Mouse (Mus musculus) midbrain, embryonic 11.5 days (tissue): ENCODE measurements at regions not wholly inside any gene's neighbourhood (a gene's known extent, or its start where the extent isn't known, plus 50 kb on each side); places are given as distances from the start of the nearest gene placed in this dataset.

Source experiments
- ATAC-seq: fragments of 200-750 bp; cut with Nextera tagmentation; 2 replicates; pipeline ENCODE4 v1.8.0; 2017; ENCODE audit warnings: moderate TSS enrichment, moderate library complexity; ENCODE audit not compliant: low FRiP score
- DNase-seq: peaks from one replicate; pipeline ENCODE4 v3.0.0; 2015; ENCODE audit warnings: low spot score; ENCODE audit errors: missing footprints
- H3K27ac ChIP-seq: fragments of 300-500 bp; sonication (generic); 2 replicates; pipeline ENCODE4 v1.5.1; 2014; ENCODE audit warnings: low read depth, low read length
- H3K27me3 ChIP-seq: fragments of 300-500 bp; sonication (generic); 2 replicates; pipeline ENCODE4 v1.6.1; 2014; ENCODE audit warnings: mild to moderate bottlenecking, low read length, moderate library complexity, mixed read lengths; ENCODE audit not compliant: control insufficient read depth, insufficient read depth
- H3K36me3 ChIP-seq: fragments of 300-500 bp; sonication (generic); 2 replicates; pipeline ENCODE4 v1.6.1; 2014; ENCODE audit warnings: mild to moderate bottlenecking, low read length, moderate library complexity, mixed read lengths; ENCODE audit not compliant: control insufficient read depth, insufficient read depth
- H3K4me1 ChIP-seq: fragments of 300-500 bp; sonication (generic); 2 replicates; pipeline ENCODE4 v1.6.1; 2014; ENCODE audit warnings: low read length; ENCODE audit not compliant: control insufficient read depth, insufficient read depth
- H3K4me2 ChIP-seq: fragments of 300-500 bp; sonication (generic); 2 replicates; pipeline ENCODE4 v1.6.1; 2014; ENCODE audit warnings: mild to moderate bottlenecking, moderate library complexity
- H3K4me3 ChIP-seq: fragments of 300-500 bp; sonication (generic); 2 replicates; pipeline ENCODE4 v1.5.1; 2014; ENCODE audit warnings: low read depth, low read length
- H3K9ac ChIP-seq: fragments of 300-500 bp; sonication (generic); 2 replicates; pipeline ENCODE4 v1.6.1; 2014; ENCODE audit warnings: low read length
- H3K9me3 ChIP-seq: fragments of 300-500 bp; sonication (generic); 2 replicates; pipeline ENCODE4 v1.6.1; 2016; ENCODE audit warnings: low read length; ENCODE audit not compliant: control insufficient read depth
- WGBS: fragments of 180-500 bp; shearing (Covaris S2); extraction: QIAGEN DNeasy Blood & Tissue Kit; methylation state at CpG from one replicate; pipeline ENCODE4 v1.1.7; 2014; 5-methylcytosine and 5-hydroxymethylcytosine counted together

GRCm38 (mm10) chr11:84729189-84729588 is 90.1 kb downstream of the Mrm1 start:
- ATAC-seq (no peak), DNase-seq (peak; percentile 90)
- no peak overlapping the region for H3K9ac ChIP-seq
- H3K36me3 ChIP-seq = no peaks in the 10 kb centered on the region
- H3K27me3 ChIP-seq = no peaks in the 10 kb centered on the region; the same call in 1 of the 2 replicates
- no peak overlapping the region for H3K4me2 ChIP-seq
- peaks cover 7% of the 10 kb centered on the region for H3K4me1 ChIP-seq
- no peak overlapping the region for H3K27ac ChIP-seq
- WGBS = 10% methylated on average over 2 of the region's 2 CpGs
- no peaks in the 10 kb centered on the region for H3K9me3 ChIP-seq
- H3K4me3 ChIP-seq = no peak overlapping the region

- Histone ChIP-seq H3K9me3 (no peaks in the 10 kb centered on the region), H3K4me1 (peaks cover 8% of the 10 kb centered on the region), H3K27me3 (peaks cover 6% of the 10 kb centered on the region; the same call in 1 of the 2 replicates), H3K4me2 (no peak overlapping the region), H3K4me3 (no peak overlapping the region), H3K9ac (no peak overlapping the region), H3K36me3 (no peaks in the 10 kb centered on the region), H3K27ac (no peak overlapping the region)
- 79% methylated on average over 18 of the region's 18 CpGs for WGBS
- no peak for DNase-seq
- ATAC-seq = no peak
These were observed 93.2 kb downstream of the Mrm1 start for GRCm38 (mm10) chr11:84725936-84726613.

GRCm38 (mm10) chr11:84725177-84725792 is 94.0 kb downstream of the Mrm1 start:
- Histone ChIP-seq H3K4me3 (no peak overlapping the region), H3K4me1 (peaks cover 7% of the 10 kb centered on the region), H3K27ac (no peak overlapping the region), H3K9ac (no peak overlapping the region), H3K27me3 (peaks cover 6% of the 10 kb centered on the region; the same call in 1 of the 2 replicates), H3K36me3 (no peaks in the 10 kb centered on the region), H3K9me3 (no peaks in the 10 kb centered on the region), H3K4me2 (no peak overlapping the region)
- no peak for DNase-seq
- WGBS = 51% methylated on average over 11 of the region's 11 CpGs
- ATAC-seq = no peak

- H3K36me3 ChIP-seq = no peaks in the 10 kb centered on the region
- DNase-seq = peak; percentile 86
- no peak overlapping the region for H3K27ac ChIP-seq
- H3K4me1 ChIP-seq = peaks cover 4% of the 10 kb centered on the region
- H3K4me2 ChIP-seq = peak overlapping the region; percentile 8
- H3K4me3 ChIP-seq = no peak overlapping the region
- H3K27me3 ChIP-seq = peaks cover 6% of the 10 kb centered on the region; the same call in 1 of the 2 replicates
- H3K9me3 ChIP-seq = no peaks in the 10 kb centered on the region
- no peak overlapping the region for H3K9ac ChIP-seq
- ATAC-seq = no peak
- WGBS = 2% methylated on average over 18 of the region's 18 CpGs
These were observed 95.2 kb downstream of the Mrm1 start for GRCm38 (mm10) chr11:84724080-84724479.

GRCm38 (mm10) chr11:84722658-84723201 is 96.6 kb downstream of the Mrm1 start:
- no peak overlapping the region for H3K9ac ChIP-seq
- 72% methylated on average over 12 of the region's 12 CpGs for WGBS
- H3K4me1 ChIP-seq = peaks cover 4% of the 10 kb centered on the region
- ATAC-seq = no peak
- H3K27me3 ChIP-seq = peaks cover 6% of the 10 kb centered on the region; the same call in 1 of the 2 replicates
- no peak overlapping the region for H3K4me2 ChIP-seq
- no peak for DNase-seq
- no peak overlapping the region for H3K4me3 ChIP-seq
- H3K9me3 ChIP-seq = no peaks in the 10 kb centered on the region
- 0 out of 2 replicates have a peak overlapping the region, but pooled peaks have one; percentile 6 for H3K27ac ChIP-seq
- no peaks in the 10 kb centered on the region for H3K36me3 ChIP-seq

GRCm38 (mm10) chr11:84721979-84722378 is 97.3 kb downstream of the Mrm1 start:
- H3K4me3 ChIP-seq = no peak overlapping the region
- no peak overlapping the region for H3K4me2 ChIP-seq
- H3K4me1 ChIP-seq = peaks cover 4% of the 10 kb centered on the region
- no peaks in the 10 kb centered on the region for H3K9me3 ChIP-seq
- no peak for DNase-seq
- H3K27ac ChIP-seq = 0 out of 2 replicates have a peak overlapping the region, but pooled peaks have one; percentile 6
- ATAC-seq = no peak
- 36% methylated on average over 3 of the region's 3 CpGs for WGBS
- H3K9ac ChIP-seq = no peak overlapping the region
- H3K27me3 ChIP-seq = peaks cover 6% of the 10 kb centered on the region; the same call in 1 of the 2 replicates
- no peaks in the 10 kb centered on the region for H3K36me3 ChIP-seq

GRCm38 (mm10) chr11:84721150-84721549 is 98.2 kb downstream of the Mrm1 start:
- WGBS = 76% methylated on average over 2 of the region's 2 CpGs
- Histone ChIP-seq H3K36me3 (no peaks in the 10 kb centered on the region), H3K9me3 (no peaks in the 10 kb centered on the region), H3K4me1 (peaks cover 4% of the 10 kb centered on the region), H3K27me3 (peaks cover 6% of the 10 kb centered on the region; the same call in 1 of the 2 replicates), H3K4me3 (no peak overlapping the region), H3K9ac (no peak overlapping the region), H3K27ac (no peak overlapping the region), H3K4me2 (no peak overlapping the region)
- ATAC-seq (no peak), DNase-seq (no peak)

- DNase-seq (no peak), ATAC-seq (no peak)
- Histone ChIP-seq H3K4me3 (no peak overlapping the region), H3K9me3 (no peaks in the 10 kb centered on the region), H3K36me3 (no peaks in the 10 kb centered on the region), H3K4me2 (no peak overlapping the region), H3K27me3 (peaks cover 6% of the 10 kb centered on the region; the same call in 1 of the 2 replicates), H3K27ac (no peak overlapping the region), H3K4me1 (peaks cover 4% of the 10 kb centered on the region), H3K9ac (no peak overlapping the region)
- WGBS = 85% methylated on average over 1 of the region's 1 CpGs
These were observed 99.5 kb downstream of the Mrm1 start for GRCm38 (mm10) chr11:84719781-84720180.

GRCm38 (mm10) chr11:84712731-84713130 is 106.6 kb downstream of the Mrm1 start:
- 88% methylated on average over 6 of the region's 6 CpGs for WGBS
- H3K27me3 ChIP-seq = peaks cover 23% of the 10 kb centered on the region
- H3K27ac ChIP-seq = no peak overlapping the region
- ATAC-seq (no peak), DNase-seq (no peak)
- no peaks in the 10 kb centered on the region for H3K9me3 ChIP-seq
- H3K4me3 ChIP-seq = no peak overlapping the region
- H3K4me1 ChIP-seq = peaks cover 10% of the 10 kb centered on the region
- H3K36me3 ChIP-seq = no peaks in the 10 kb centered on the region
- no peak overlapping the region for H3K9ac ChIP-seq
- H3K4me2 ChIP-seq = no peak overlapping the region
